Mouse (Mus musculus) 416B (cell line): Measurements from ENCODE around the gene Lkaaear1.

Experiments used
- DNase-seq: peaks from one replicate; pipeline ENCODE4 v3.0.0; 2011; ENCODE audit warnings: low read depth

Gene Lkaaear1

GRCm38 (mm10) chr2:181653523-181653922, 44.7 kb downstream of the Lkaaear1 start:
- DNase-seq, result no peak

GRCm38 (mm10) chr2:181653065-181653464, 45.2 kb downstream of the Lkaaear1 start:
- no peak for DNase-seq

- DNase-seq, result no peak
Observed at GRCm38 (mm10) chr2:181648926-181649325, 49.3 kb downstream of the Lkaaear1 start.
